Mouse (Mus musculus) MN1 (cell line): ENCODE data around the gene Dgki.

Experiments used
- DNase-seq: peaks from one replicate; pipeline ENCODE4 v3.0.0-alpha.2; 2016; ENCODE audit warnings: low spot score

Dgki gene

DNA sequence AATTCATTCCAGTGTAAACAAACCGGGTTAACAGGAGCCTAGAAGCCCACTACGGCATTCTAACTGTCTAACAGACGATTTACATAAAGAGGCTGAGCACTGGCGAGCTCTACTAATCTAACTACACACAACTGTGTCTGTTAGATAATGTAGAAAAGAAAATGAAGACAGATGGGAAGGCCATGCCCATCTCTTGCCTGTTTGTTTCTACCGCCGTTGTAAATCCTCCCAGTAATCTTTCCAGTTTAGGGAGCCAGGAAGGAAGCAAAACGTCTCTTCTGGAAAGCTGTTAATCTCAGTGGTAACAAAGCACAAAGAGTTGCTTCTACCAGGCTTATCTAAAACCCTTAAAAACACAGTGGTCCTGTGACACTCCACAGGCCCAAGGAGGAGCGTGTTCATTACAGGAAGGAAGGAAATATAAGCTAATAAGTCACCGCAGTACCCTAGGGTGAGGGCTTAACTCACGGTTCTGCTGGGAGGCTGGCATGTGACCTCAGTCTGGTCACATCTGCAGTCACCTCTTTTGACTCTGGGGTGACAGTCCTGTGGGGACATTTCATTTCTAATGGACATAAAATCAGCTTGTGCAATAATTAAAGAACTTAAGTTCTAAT is 235.7 kb downstream of the Dgki start:
- peak; percentile 54 for DNase-seq

- DNase-seq, result peak; percentile 57
These were observed 236.7 kb downstream of the Dgki start for GRCm38 (mm10) chr6:37063266-37063665.

DNA sequence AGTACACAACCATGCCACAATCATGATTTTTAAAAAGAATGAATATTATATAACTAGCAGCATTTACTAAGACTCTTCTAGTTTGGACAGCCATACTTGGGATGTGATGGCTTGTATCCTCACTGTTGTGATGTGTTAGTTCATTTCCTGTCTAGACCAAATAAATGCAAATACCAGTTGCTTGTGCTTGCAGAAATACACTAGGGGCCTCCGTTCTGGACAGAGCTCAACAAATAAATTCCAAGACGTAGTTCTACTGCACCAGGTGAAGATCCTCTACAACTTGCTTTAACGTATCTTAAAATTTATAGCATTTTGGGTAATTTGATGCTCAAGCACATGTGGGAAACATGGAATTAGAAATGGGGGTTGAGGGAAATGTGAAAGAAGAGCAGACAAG is 239.9 kb downstream of the Dgki start:
- no peak for DNase-seq

- DNase-seq, result no peak
These were observed 242.0 kb downstream of the Dgki start for GRCm38 (mm10) chr6:37057957-37058356.

- no peak for DNase-seq
These were observed 242.4 kb downstream of the Dgki start for GRCm38 (mm10) chr6:37057536-37057935.

GRCm38 (mm10) chr6:37055634-37056033 is 244.3 kb downstream of the Dgki start:
- no peak for DNase-seq

GRCm38 (mm10) chr6:37055128-37055527 is 244.9 kb downstream of the Dgki start:
- DNase-seq, result no peak

DNA sequence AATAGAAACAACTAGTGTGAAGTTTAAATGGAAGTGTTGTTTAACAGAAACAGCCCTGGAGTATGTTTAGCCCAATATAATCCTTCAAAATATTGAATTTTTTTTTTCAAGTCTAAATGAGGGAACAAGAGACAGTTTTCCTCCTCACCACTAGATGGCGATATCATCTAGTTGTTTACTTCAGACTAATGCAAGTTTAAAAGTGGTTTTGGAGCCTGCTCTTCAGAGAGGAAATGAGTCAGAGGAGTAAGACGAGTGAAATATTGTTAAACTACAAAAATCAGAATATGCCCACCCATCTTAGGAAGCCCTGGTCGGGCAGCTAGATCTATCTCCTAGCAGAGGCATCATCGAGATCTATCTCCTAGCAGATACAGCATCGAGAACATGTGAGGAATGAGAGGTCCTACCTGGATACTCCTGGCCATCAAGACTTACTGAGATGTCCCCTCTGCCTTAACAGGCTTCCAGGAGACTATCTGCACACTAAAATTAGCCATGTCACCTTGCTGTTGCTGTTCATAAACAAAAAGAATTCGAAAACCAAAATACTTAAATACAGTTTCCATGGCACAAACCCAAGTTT is 245.5 kb downstream of the Dgki start:
- peak; percentile 74 for DNase-seq

DNA sequence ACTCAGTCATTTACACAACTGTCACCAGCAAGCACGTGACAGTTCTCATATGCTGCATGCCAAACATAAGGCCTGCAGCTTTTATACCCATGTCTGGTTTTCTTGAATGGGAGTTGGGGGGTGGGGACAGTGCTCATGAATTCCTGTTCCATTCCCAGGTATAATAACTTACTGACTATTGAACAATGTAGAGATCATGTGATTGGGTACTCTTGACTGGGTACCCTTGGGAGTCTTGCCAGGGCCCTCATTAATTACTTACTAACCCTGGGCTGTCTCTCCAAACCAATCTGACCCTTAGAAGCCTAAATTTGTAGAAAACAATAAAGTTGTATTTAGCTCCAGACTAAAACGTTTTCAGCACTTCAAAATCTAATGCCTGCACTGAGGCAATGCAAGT is 246.6 kb downstream of the Dgki start:
- no peak for DNase-seq

- no peak for DNase-seq
These were observed 248.3 kb downstream of the Dgki start for GRCm38 (mm10) chr6:37051652-37052051.

DNA sequence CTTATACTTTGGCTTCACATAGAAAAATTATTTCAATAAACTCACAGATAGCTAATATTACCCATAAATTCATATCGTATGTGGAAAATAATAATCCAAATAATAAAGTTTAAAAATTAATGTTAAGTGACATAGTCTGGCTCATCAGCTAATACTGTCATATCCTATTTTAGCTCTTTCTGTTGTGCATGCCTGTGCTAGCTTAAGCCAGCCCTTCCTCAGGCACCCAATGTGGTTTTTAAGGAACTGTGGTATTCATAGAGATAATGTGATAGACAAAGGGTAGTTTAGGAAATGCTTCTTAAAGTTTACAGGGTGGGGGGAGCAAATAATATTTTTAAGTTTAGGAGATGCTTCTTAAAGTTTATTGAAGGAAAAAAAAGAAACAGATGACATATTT is 248.8 kb downstream of the Dgki start:
- DNase-seq, result no peak

- DNase-seq, result no peak
These were observed 252.3 kb downstream of the Dgki start for GRCm38 (mm10) chr6:37047611-37048129.

DNA sequence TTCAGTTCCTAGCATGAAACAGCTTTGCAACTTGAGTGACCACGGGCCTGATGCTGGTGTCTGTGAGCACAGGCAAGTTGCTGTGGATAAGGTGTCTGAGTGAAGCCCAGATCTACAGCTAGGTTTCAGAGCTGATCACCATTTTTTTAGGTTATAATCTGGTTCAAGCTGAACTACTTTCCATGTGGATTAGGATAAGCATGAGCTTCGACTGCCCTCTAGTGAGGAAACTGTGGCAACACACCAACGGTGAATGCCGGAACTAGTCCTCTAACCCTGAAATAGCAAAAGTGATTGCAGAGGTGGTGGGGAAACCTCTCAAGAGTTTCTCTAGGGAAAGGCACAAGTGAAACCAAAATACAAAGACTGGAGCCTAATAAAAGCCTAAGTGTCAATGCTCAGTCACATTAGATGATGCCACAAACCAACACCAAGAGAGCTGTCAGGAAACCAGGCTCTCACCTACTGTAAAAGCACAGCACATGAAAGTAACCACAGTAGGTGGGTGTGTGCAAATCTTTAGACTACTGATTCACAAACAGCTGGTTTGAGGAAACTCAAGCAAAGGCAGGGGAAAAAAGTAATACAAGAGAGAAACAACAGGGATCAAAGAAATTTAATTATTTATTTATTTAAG is 253.7 kb downstream of the Dgki start:
- DNase-seq, result peak; percentile 66

DNA sequence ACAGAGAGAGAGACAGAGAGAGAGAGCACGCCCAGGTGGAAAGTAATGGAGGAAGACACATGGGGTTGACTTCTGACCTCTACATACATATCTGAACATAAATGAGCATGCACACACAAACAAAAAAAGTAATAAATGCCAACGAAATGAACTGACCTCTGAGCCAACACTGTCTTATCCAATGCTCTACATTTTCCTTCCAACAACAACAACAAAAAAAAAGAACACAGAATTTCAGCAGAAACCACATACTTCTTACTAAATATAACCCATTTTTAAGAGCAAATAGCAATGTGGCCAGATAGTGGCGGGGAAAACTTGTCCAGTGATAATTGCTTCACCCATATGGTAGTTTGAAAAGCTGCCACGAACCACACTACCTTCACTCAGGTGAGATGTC is 255.2 kb downstream of the Dgki start:
- no peak for DNase-seq

DNA sequence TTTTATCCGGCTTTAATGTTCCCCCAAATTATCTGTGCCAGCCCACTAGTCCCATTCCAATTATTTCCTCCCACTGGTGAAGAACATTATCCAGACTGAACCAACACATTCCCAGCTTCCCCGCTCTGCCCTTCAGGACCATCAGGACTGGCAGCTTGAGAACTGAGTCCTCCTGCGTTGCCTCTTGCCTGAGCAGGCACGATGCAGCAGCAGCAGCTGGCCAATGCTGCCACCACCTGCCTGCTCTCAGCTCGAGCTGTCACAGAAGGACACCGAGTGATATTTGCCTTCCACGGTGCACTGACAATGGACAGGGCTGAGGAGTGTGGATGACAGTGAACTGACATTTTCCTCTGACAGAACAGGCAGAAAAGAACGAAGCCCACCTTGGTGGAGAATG is 261.5 kb downstream of the Dgki start:
- DNase-seq, result no peak

- DNase-seq, result peak; percentile 40
These were observed 262.7 kb downstream of the Dgki start for GRCm38 (mm10) chr6:37037115-37037908.

- no peak for DNase-seq
These were observed 264.3 kb downstream of the Dgki start for GRCm38 (mm10) chr6:37035681-37036080.

DNA sequence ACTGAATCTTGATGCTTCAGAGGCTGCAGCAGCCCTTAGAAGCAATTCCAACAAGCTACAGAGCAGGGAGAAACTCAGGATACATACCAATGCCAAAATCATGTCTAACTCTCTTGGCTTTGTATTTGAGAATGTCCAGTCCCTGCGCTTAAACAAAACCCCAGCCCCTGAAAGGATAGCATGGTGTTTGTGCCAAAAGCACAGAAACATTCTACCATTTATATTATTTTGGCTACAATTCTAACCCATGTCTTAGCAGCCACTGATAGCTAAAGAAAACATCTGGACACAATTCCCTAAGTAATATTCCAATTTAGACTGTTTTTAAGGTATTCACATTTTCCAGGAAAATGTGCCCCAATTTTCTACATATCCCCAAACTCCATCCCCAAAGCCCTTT is 269.0 kb downstream of the Dgki start:
- DNase-seq, result no peak

DNA sequence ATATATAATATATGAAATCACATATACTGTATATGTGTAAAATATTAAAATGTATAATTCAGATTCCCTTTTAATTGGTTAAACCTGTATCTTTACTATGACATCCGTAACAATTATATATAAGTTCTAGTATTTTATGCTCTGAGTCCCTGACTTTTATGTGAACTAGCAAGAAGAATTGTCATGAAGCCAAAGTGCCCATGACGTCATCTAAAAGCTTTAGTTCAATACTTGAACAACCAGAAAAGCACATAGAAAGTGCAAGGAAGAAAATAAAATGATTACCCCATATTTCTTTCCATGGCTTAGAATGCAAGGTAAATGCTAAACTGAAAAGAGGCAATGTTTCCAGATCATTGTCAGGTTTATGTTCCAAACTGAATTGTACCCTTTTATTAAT is 269.6 kb downstream of the Dgki start:
- no peak for DNase-seq

DNA sequence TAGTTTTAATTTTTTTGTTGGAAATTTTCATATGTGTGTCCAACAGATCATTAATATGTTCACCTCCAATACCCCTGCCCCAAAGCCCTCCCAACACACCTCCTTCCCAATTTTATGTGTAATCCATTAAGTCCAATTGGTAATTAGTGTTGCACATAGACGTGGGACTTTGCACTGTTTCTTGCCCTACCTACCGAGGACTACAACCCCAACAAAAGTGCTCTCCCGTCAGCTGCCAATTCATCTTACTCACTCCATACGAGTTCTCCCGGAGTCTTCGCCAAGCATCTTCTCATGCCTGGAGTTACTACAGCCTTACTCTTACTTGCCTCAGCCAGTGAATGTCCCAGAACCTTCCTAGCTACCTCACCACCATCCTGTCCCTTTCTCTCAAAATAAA is 271.1 kb downstream of the Dgki start:
- DNase-seq, result no peak

DNA sequence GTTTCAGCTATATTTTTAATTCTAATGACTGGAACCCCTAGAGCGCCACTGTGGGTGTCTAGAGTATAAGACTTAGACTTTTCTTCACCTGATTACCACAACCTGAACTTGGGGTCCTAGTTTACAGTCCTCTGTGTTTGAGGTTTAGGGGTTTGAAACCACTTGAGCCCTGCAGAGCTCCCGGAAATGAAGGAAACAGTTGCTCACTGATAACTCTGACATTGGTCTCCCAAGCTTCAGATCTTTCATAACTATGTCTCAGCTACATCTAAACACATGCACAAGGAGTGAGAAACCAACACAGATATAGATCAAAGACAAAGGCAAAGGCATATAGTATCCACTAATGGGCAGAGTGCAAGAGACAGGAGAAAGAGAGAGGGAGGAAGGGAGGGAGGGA is 271.7 kb downstream of the Dgki start:
- no peak for DNase-seq

DNA sequence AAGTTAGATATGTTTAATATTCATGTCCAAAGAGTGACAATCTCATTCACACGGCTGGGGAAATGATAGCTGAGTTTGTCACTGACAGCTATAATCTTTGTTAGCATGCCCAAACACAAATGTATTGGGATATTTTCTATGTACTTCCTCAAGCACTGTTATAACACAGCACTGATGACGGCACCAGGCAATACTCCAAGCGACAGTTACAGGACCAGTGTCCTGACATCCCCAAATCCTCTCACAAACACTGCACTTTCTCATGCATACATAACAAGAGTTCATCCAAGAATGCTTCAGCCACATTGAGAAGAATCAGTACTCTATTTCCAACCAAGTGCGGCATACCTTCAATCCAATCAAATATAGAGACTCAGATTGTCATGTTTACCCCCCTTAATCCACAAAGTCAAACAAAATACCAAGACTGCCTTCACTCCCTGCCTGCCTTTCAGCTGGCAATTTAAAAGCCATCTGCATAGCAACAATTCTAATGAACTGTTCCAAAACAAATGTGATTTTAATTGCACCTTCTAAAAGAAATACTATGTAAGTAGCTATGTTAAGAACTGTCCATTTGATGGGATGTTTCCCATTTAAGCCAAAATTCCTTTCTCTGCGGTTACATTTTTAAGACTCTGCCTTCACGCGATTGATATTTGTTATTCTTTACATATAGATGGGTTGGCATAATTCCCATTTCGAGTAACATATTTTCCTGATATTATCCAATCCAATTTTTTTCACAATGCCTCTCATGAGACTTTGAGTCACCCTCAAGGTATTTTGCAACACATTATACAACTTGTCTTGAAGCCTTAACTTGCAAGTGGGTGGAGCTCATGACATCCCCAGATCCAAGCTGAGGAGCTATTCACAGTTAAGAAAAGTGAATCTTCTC is 273.4 kb downstream of the Dgki start:
- no peak for DNase-seq
